ENCODE assay signal across 17 mouse cellular contexts in the genomic region with DNA sequence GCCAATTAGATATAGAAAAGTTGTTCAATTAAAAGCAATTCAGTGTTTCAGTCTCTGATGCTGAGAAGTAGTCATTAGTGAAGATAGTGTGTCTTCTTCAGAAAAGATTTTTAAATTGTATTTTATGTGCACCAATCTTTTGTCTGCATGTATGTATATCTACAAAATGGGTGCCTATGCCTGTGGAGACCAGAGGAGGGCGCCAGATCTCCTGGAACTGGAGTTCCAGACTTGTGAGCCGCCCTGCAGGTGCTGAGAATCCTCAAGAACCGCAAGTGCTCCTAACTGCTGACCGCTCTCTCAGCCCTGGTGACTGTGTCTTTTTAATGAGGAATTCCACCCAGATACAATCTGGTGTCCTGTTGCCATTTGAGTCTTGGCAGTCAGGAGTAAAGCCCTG.
DNase-seq lines count a peak whose midpoint lies in the region; ATAC-seq and TF ChIP-seq lines count a peak whose summit lies in the region.
"Had no signal": no experiment of that assay in that cellular context is flagged by ENCODE, and none has a peak within 500 bp of the region (broad histone marks: within the 10 kb centered on the region; RNA-seq: fewer than 3 reads in every experiment).

No protein-coding gene starts in this region.

- ATAC-seq in kidney, postnatal 0 days (replicated peaks; ENCODE audit: low FRiP score, low read depth) = no peak
- no peak for ATAC-seq in forebrain, embryonic 13.5 days
- no peak for ATAC-seq in forebrain, embryonic 14.5 days
- ATAC-seq: forebrain, embryonic 16.5 days had no signal

- no peaks in the 10 kb centered on the region for H3K9me3 ChIP-seq in kidney, postnatal 0 days (replicated peaks; ENCODE audit: low read length)
- H3K9me3 ChIP-seq in CH12.LX (replicated peaks; ENCODE audit: low read length) (peaks cover 8% of the 10 kb centered on the region), ES-E14 (ENCODE audit: control insufficient read depth, insufficient read depth, low read depth, low read length) (no peaks in the 10 kb centered on the region)
- H3K9me3 ChIP-seq in forebrain, embryonic 13.5 days (replicated peaks) = no peaks in the 10 kb centered on the region
- no peaks in the 10 kb centered on the region for H3K9me3 ChIP-seq in forebrain, embryonic 14.5 days (replicated peaks; ENCODE audit: control insufficient read depth, low read length)
- H3K9me3 ChIP-seq: liver, embryonic 15.5 days had no signal

- no peaks in the 10 kb centered on the region for H3K4me1 ChIP-seq in kidney, postnatal 0 days (replicated peaks; ENCODE audit: insufficient read depth, low read length)
- H3K4me1 ChIP-seq in CH12.LX (ENCODE audit: control insufficient read depth in 1 of 2, insufficient read depth in 2 of 2) = peaks cover 35 to 69% of the 10 kb centered on the region in 2 experiments
- peaks cover 2 to 5% of the 10 kb centered on the region in 2 experiments; a peak in 1 of 4 replicates for H3K4me1 ChIP-seq in ES-E14 (ENCODE audit: control insufficient read depth in 2 of 2, insufficient read depth in 2 of 2, low read length in 2 of 2, poor library complexity in 1 of 2)
- H3K4me1 ChIP-seq in small intestine, adult 2 months (ENCODE audit: control insufficient read depth, insufficient read depth, insufficient read length, low read length) = peaks cover 9% of the 10 kb centered on the region
- H3K4me1 ChIP-seq in forebrain, embryonic 13.5 days = no peaks in the 10 kb centered on the region
- H3K4me1 ChIP-seq in forebrain, embryonic 14.5 days (ENCODE audit: control insufficient read depth, insufficient read depth, low read length) = no peaks in the 10 kb centered on the region
- H3K4me1 ChIP-seq: liver, embryonic 15.5 days had no signal

- 90% methylated on average over 4 of the region's 4 CpGs for WGBS in kidney, postnatal 0 days
- 87% methylated on average over 4 of the region's 4 CpGs for WGBS in small intestine, adult 2 months
- 86% methylated on average over 4 of the region's 4 CpGs for WGBS in forebrain, embryonic 13.5 days
- WGBS in forebrain, embryonic 14.5 days = 84% methylated on average over 4 of the region's 4 CpGs

- no peak overlapping the region for H3K4me3 ChIP-seq in kidney, postnatal 0 days (replicated peaks; ENCODE audit: low read depth, low read length)
- H3K4me3 ChIP-seq in CH12.LX (replicated peaks in 1 of 3; ENCODE audit: low read depth in 2 of 3, low read length in 2 of 3, poor library complexity in 1 of 3) (no peak overlapping the region), ES-E14 (ENCODE audit: insufficient read depth in 1 of 2, low read depth in 1 of 2, low read length in 2 of 2, poor library complexity in 1 of 2, severe bottlenecking in 1 of 2) (peak overlapping the region; percentile 47 to 65)
- H3K4me3 ChIP-seq in small intestine, adult 2 months (ENCODE audit: low read depth, low read length) = no peak overlapping the region
- no peak overlapping the region for H3K4me3 ChIP-seq in forebrain, embryonic 13.5 days
- no peak overlapping the region for H3K4me3 ChIP-seq in forebrain, embryonic 14.5 days (ENCODE audit: low read depth, low read length)
- H3K4me3 ChIP-seq: liver, embryonic 15.5 days had no signal

- no peaks in the 10 kb centered on the region for H3K27me3 ChIP-seq in kidney, postnatal 0 days (ENCODE audit: insufficient read depth, low read length)
- no peaks in the 10 kb centered on the region for H3K27me3 ChIP-seq in CH12.LX (replicated peaks)
- no peaks in the 10 kb centered on the region for H3K27me3 ChIP-seq in small intestine, adult 2 months (ENCODE audit: control insufficient read depth, insufficient read depth, low read length)
- H3K27me3 ChIP-seq in forebrain, embryonic 13.5 days = no peaks in the 10 kb centered on the region
- H3K27me3 ChIP-seq in forebrain, embryonic 14.5 days (replicated peaks; ENCODE audit: control insufficient read depth, insufficient read depth, low read length) = no peaks in the 10 kb centered on the region
- H3K27me3 ChIP-seq: liver, embryonic 15.5 days had no signal

- H3K27ac ChIP-seq in kidney, postnatal 0 days = no peak overlapping the region
- H3K27ac ChIP-seq in CH12.LX (ENCODE audit: insufficient read depth, low read depth) = no peak overlapping the region
- H3K27ac ChIP-seq in ES-E14 (ENCODE audit: insufficient read depth, low read depth, low read length, poor library complexity, severe bottlenecking) = no peak overlapping the region
- no peak overlapping the region for H3K27ac ChIP-seq in small intestine, adult 2 months (ENCODE audit: insufficient read depth, low read depth, low read length)
- no peak overlapping the region for H3K27ac ChIP-seq in forebrain, embryonic 13.5 days
- no peak overlapping the region for H3K27ac ChIP-seq in forebrain, embryonic 14.5 days (ENCODE audit: low read depth, low read length)
- H3K27ac ChIP-seq: hindbrain, embryonic 14.5 days; liver, embryonic 15.5 days had no signal

- peak; percentile 17 for TF ChIP-seq RAD21 in CH12.LX (IDR thresholded peaks at IDR 0.05; ENCODE audit: low read depth, low read length)

- peaks cover 24% of the 10 kb centered on the region for H3K79me2 ChIP-seq in CH12.LX (replicated peaks; ENCODE audit: control insufficient read depth, extremely low read depth, insufficient read depth, poor library complexity, severe bottlenecking)

- no peak for DNase-seq in kidney, postnatal 0 days (ENCODE audit: low spot score)
- DNase-seq in kidney, postnatal 10 days = no peak
- DNase-seq in CH12.LX (ENCODE audit: extremely low read depth) (no peak), ES-E14 (ENCODE audit: low read depth, low spot score) (peak; percentile 63)
- no peak for DNase-seq in forebrain, embryonic 14.5 days (ENCODE audit: low spot score)
- DNase-seq: adrenal gland, adult 8-10 months; embryo, embryonic 11 days; heart, postnatal 10 days; kidney, adult 11 months; kidney, postnatal 36 days; midbrain, embryonic 14.5 days; thymus, postnatal 25 days had no signal

- no peaks in the 10 kb centered on the region for H3K36me3 ChIP-seq in kidney, postnatal 0 days (ENCODE audit: insufficient read depth, low read length)
- H3K36me3 ChIP-seq in CH12.LX (replicated peaks in 1 of 2; ENCODE audit: control insufficient read depth in 1 of 2, insufficient read depth in 1 of 2, low read length in 1 of 2) = peaks cover 17 to 76% of the 10 kb centered on the region in 2 experiments
- no peaks in the 10 kb centered on the region for H3K36me3 ChIP-seq in ES-E14 (ENCODE audit: control insufficient read depth, insufficient read depth, low read length, poor library complexity, severe bottlenecking)
- H3K36me3 ChIP-seq in small intestine, adult 2 months (ENCODE audit: control insufficient read depth, insufficient read depth, low read length) = peaks cover 7% of the 10 kb centered on the region
- no peaks in the 10 kb centered on the region for H3K36me3 ChIP-seq in forebrain, embryonic 13.5 days (ENCODE audit: poor library complexity, severe bottlenecking)
- no peaks in the 10 kb centered on the region for H3K36me3 ChIP-seq in forebrain, embryonic 14.5 days (ENCODE audit: control insufficient read depth, insufficient read depth, low read length)
- H3K36me3 ChIP-seq: liver, embryonic 15.5 days had no signal

- in situ Hi-C loops in CH12.LX (cut with MboI; ENCODE audit: low pct_ligation_motif_present, low pct_unique_long_range_greater_than_20kb, low sequenced_read_pairs) (no loop called here), ES-E14 (cut with MboI; ENCODE audit: low sequenced_read_pairs in 2 of 2, unreplicated experiment in 2 of 2) (no loop called here)

- TF ChIP-seq POLR2A in CH12.LX (IDR thresholded peaks at IDR 0.05; ENCODE audit: low read depth, low read length) = no peak
- no peak for TF ChIP-seq POLR2A in small intestine, adult 2 months (IDR thresholded peaks at IDR 0.05; ENCODE audit: low read depth, low read length)

- H3K4me2 ChIP-seq in kidney, postnatal 0 days (ENCODE audit: low read length) = no peak overlapping the region
- H3K4me2 ChIP-seq in CH12.LX (ENCODE audit: insufficient read depth, low read depth, poor library complexity, severe bottlenecking) = no peak overlapping the region
- H3K4me2 ChIP-seq in forebrain, embryonic 13.5 days = no peak overlapping the region
- H3K4me2 ChIP-seq in forebrain, embryonic 14.5 days (ENCODE audit: low read length) = no peak overlapping the region
- H3K4me2 ChIP-seq: hindbrain, embryonic 14.5 days; liver, embryonic 15.5 days had no signal

- dilution Hi-C loops in CH12.LX (cut with MboI; ENCODE audit: extremely low pct_ligation_motif_present, extremely low pct_unique_long_range_greater_than_20kb, low sequenced_read_pairs) = no loop called here

- TF ChIP-seq EP300 in CH12.LX (IDR thresholded peaks at IDR 0.05; ENCODE audit: low read length) = no peak

- peak; percentile 32; the same call in 1 of the 2 replicates for TF ChIP-seq CTCF in kidney, postnatal 0 days (IDR thresholded peaks at IDR 0.05; ENCODE audit: low read depth)
- TF ChIP-seq CTCF in CH12.LX (conservative IDR thresholded peaks at IDR 0.05 in 1 of 2, IDR thresholded peaks at IDR 0.05 in 1 of 2; ENCODE audit: low read depth in 2 of 2, low read length in 2 of 2) = peak; percentile 24 to 42; a peak in 2 of 4 replicates
- peak; percentile 17; the same call in 1 of the 2 replicates for TF ChIP-seq CTCF in small intestine, adult 2 months (IDR thresholded peaks at IDR 0.05; ENCODE audit: extremely low read depth, insufficient read length, insufficient replicate concordance, low read depth, low read length)

- no peak overlapping the region for H3K9ac ChIP-seq in kidney, postnatal 0 days (ENCODE audit: low read depth, low read length)
- H3K9ac ChIP-seq in CH12.LX (ENCODE audit: insufficient read depth, low read depth) (no peak overlapping the region), ES-E14 (ENCODE audit: insufficient read depth, low read depth, low read length, poor library complexity, severe bottlenecking) (no peak overlapping the region)
- no peak overlapping the region for H3K9ac ChIP-seq in forebrain, embryonic 13.5 days
- no peak overlapping the region for H3K9ac ChIP-seq in forebrain, embryonic 14.5 days (ENCODE audit: low read length)
- H3K9ac ChIP-seq: hindbrain, embryonic 14.5 days; liver, embryonic 15.5 days had no signal

TF ChIP-seq in CH12.LX, 34 proteins besides CTCF, POLR2A, EP300 and RAD21:
- TF ChIP-seq MXI1 (IDR thresholded peaks at IDR 0.05; ENCODE audit: low read depth, low read length) (no peak), CHD1 (IDR thresholded peaks at IDR 0.05; ENCODE audit: low read depth, low read length) (no peak)

TF ChIP-seq in ES-E14, 5 proteins besides CTCF, POLR2A, EP300 and RAD21:
- 0 out of 2 replicates have a peak, but pooled peaks have one; percentile 23 for TF ChIP-seq ZC3H11A (IDR thresholded peaks at IDR 0.05; ENCODE audit: borderline replicate concordance, low read depth, low read length)
- TF ChIP-seq CHD2 (IDR thresholded peaks at IDR 0.05; ENCODE audit: low read depth, low read length) = no peak

Comparison
In these comparisons a context has a peak if more than half of its experiments do, and no peak if none do; other contexts are left out.
1. H3K4me3 ChIP-seq: peak in ES-E14 (2 of 2); none in kidney, postnatal 0 days (single experiment), CH12.LX (0 of 3), small intestine, adult 2 months (single experiment), forebrain, embryonic 13.5 days (single experiment) and forebrain, embryonic 14.5 days (single experiment).
2. Peak in every context shown above with its lines, with median percentiles within 50 percentile points of each other: CTCF ChIP-seq.